26 mouse cellular contexts compared by ENCODE assay signal in genomic region chr15:8416500-8417138, GRCm38 (mm10).
"Had no signal": no experiment of that assay in that cellular context is flagged by ENCODE, and none has a peak within 500 bp of the region (broad histone marks: within the 10 kb centered on the region; RNA-seq: fewer than 3 reads in every experiment).

No protein-coding gene starts in this region.

- DNase-seq: gastrocnemius, adult 2 months; gastrocnemius, postnatal 10 days; gastrocnemius, postnatal 25 days; heart, adult 18-20 months; heart, postnatal 10 days; heart, postnatal 4 days; kidney, adult 18-20 months; kidney, adult 8-10 months; kidney, postnatal 10 days; kidney, postnatal 25 days; kidney, postnatal 4 days; layer of hippocampus, adult 9-11 months; layer of hippocampus, postnatal 36 days; left cerebral cortex, postnatal 4 days had no signal

- H3K27ac ChIP-seq: gastrocnemius, adult 2 months; heart, embryonic 10.5 days; hindbrain, embryonic 10.5 days; hindbrain, embryonic 12.5 days; hindbrain, embryonic 14.5 days; intestine, embryonic 15.5 days; limb, embryonic 13.5 days; limb, embryonic 15.5 days; liver, embryonic 12.5 days had no signal

- H3K9ac ChIP-seq: heart, embryonic 12.5 days; hindbrain, embryonic 12.5 days; hindbrain, embryonic 14.5 days; intestine, embryonic 15.5 days; limb, embryonic 13.5 days; limb, embryonic 15.5 days; liver, embryonic 12.5 days had no signal

- H3K4me3 ChIP-seq: gastrocnemius, adult 2 months; heart, embryonic 10.5 days; heart, embryonic 12.5 days; hindbrain, embryonic 10.5 days; hindbrain, embryonic 12.5 days; intestine, embryonic 15.5 days; limb, embryonic 13.5 days; limb, embryonic 15.5 days; liver, embryonic 12.5 days had no signal

- H3K27me3 ChIP-seq: heart, embryonic 12.5 days; hindbrain, embryonic 12.5 days; intestine, embryonic 15.5 days; limb, embryonic 13.5 days; limb, embryonic 15.5 days; liver, embryonic 12.5 days had no signal

- H3K36me3 ChIP-seq: heart, embryonic 10.5 days; heart, embryonic 12.5 days; hindbrain, embryonic 10.5 days; hindbrain, embryonic 12.5 days; intestine, embryonic 15.5 days; limb, embryonic 15.5 days; liver, embryonic 12.5 days had no signal

- ATAC-seq: hindbrain, embryonic 16.5 days; inflammation-experienced regulatory T-cells, adult 6 months; intestine, embryonic 15.5 days; intestine, postnatal 0 days; liver, embryonic 12.5 days had no signal

- H3K4me1 ChIP-seq: hindbrain, embryonic 12.5 days; intestine, embryonic 15.5 days; limb, embryonic 13.5 days; limb, embryonic 15.5 days had no signal

- H3K9me3 ChIP-seq: heart, embryonic 10.5 days; heart, embryonic 12.5 days; hindbrain, embryonic 10.5 days; hindbrain, embryonic 12.5 days; intestine, embryonic 15.5 days; limb, embryonic 13.5 days; limb, embryonic 15.5 days; liver, embryonic 12.5 days had no signal

- H3K4me2 ChIP-seq: heart, embryonic 12.5 days; hindbrain, embryonic 12.5 days; hindbrain, embryonic 14.5 days; intestine, embryonic 15.5 days; limb, embryonic 13.5 days; limb, embryonic 15.5 days; liver, embryonic 12.5 days had no signal
